Mouse (Mus musculus): ENCODE measurements around the gene Ugt1a10. TPM values are rescaled to one million over a fixed set of nuclear protein-coding genes. Genes with fewer than 3 reads are reported as not detected.

The Ugt1a10 gene
- polyA plus RNA-seq, 1 experiment from 2014 or later, result not detected

GRCm38 (mm10) chr1:88234248-88234610 is 179.0 kb downstream of the Ugt1a10 start:
- H3K9me3 ChIP-seq, result peaks cover 97% of the 10 kb centered on the region
- no peak overlapping the region for H3K9ac ChIP-seq (replicated peaks)
- WGBS, result 63% methylated on average over 4 of the region's 4 CpGs
- H3K4me1 ChIP-seq (replicated peaks), result no peaks in the 10 kb centered on the region
- no peak for ATAC-seq (ENCODE audit: insufficient number of reproducible peaks, insufficient read depth, low FRiP score, low TSS enrichment, low read depth)
- H3K36me3 ChIP-seq, result no peaks in the 10 kb centered on the region
- H3K27me3 ChIP-seq, result no peaks in the 10 kb centered on the region
- H3K27ac ChIP-seq, result no peak overlapping the region
- no peak overlapping the region for H3K4me2 ChIP-seq
- no peak overlapping the region for H3K4me3 ChIP-seq (replicated peaks)

GRCm38 (mm10) chr1:88234646-88235045 is 179.5 kb downstream of the Ugt1a10 start:
- Histone ChIP-seq H3K27ac (no peak overlapping the region), H3K4me2 (no peak overlapping the region), H3K27me3 (no peaks in the 10 kb centered on the region), H3K36me3 (no peaks in the 10 kb centered on the region), H3K4me1 (replicated peaks) (no peaks in the 10 kb centered on the region), H3K9me3 (peaks cover 97% of the 10 kb centered on the region), H3K4me3 (replicated peaks) (no peak overlapping the region), H3K9ac (replicated peaks) (no peak overlapping the region)
- no peak for ATAC-seq (ENCODE audit: insufficient number of reproducible peaks, insufficient read depth, low FRiP score, low TSS enrichment, low read depth)
- 47% methylated on average over 5 of the region's 5 CpGs for WGBS

- peak; percentile 12; the same call in 1 of the 2 replicates for ATAC-seq (ENCODE audit: insufficient number of reproducible peaks, insufficient read depth, low FRiP score, low TSS enrichment, low read depth)
These were observed 180.1 kb downstream of the Ugt1a10 start for GRCm38 (mm10) chr1:88235046-88235893.

GRCm38 (mm10) chr1:88235894-88236415 is 180.8 kb downstream of the Ugt1a10 start:
- Histone ChIP-seq H3K4me2 (no peak overlapping the region), H3K27me3 (no peaks in the 10 kb centered on the region), H3K36me3 (no peaks in the 10 kb centered on the region), H3K9ac (replicated peaks) (no peak overlapping the region), H3K4me3 (replicated peaks) (no peak overlapping the region), H3K9me3 (peaks cover 97% of the 10 kb centered on the region), H3K27ac (no peak overlapping the region), H3K4me1 (replicated peaks) (no peaks in the 10 kb centered on the region)
- 66% methylated on average over 4 of the region's 4 CpGs for WGBS
- ATAC-seq (ENCODE audit: insufficient number of reproducible peaks, insufficient read depth, low FRiP score, low TSS enrichment, low read depth), result no peak

More at GRCm38 (mm10) chr1:88235046-88235893, 180.1 kb downstream of the Ugt1a10 start:
- Histone ChIP-seq H3K9ac (replicated peaks) (no peak overlapping the region), H3K27ac (no peak overlapping the region), H3K4me2 (no peak overlapping the region), H3K4me1 (replicated peaks) (no peaks in the 10 kb centered on the region), H3K4me3 (replicated peaks) (no peak overlapping the region), H3K36me3 (no peaks in the 10 kb centered on the region), H3K27me3 (no peaks in the 10 kb centered on the region), H3K9me3 (peaks cover 97% of the 10 kb centered on the region)
- WGBS, result 64% methylated on average over 11 of the region's 11 CpGs

- Histone ChIP-seq H3K36me3 (no peaks in the 10 kb centered on the region), H3K9ac (replicated peaks) (no peak overlapping the region), H3K27ac (no peak overlapping the region), H3K4me1 (replicated peaks) (no peaks in the 10 kb centered on the region), H3K9me3 (peaks cover 92% of the 10 kb centered on the region), H3K27me3 (no peaks in the 10 kb centered on the region), H3K4me2 (no peak overlapping the region), H3K4me3 (replicated peaks) (no peak overlapping the region)
- ATAC-seq (ENCODE audit: insufficient number of reproducible peaks, insufficient read depth, low FRiP score, low TSS enrichment, low read depth), result no peak
- 74% methylated on average over 5 of the region's 5 CpGs for WGBS
These were observed 182.1 kb downstream of the Ugt1a10 start for GRCm38 (mm10) chr1:88237311-88237710.

GRCm38 (mm10) chr1:88238771-88239170 is 183.6 kb downstream of the Ugt1a10 start:
- Histone ChIP-seq H3K27me3 (no peaks in the 10 kb centered on the region), H3K9me3 (peaks cover 91% of the 10 kb centered on the region), H3K9ac (replicated peaks) (no peak overlapping the region), H3K36me3 (no peaks in the 10 kb centered on the region), H3K4me2 (no peak overlapping the region), H3K4me1 (replicated peaks) (no peaks in the 10 kb centered on the region), H3K27ac (no peak overlapping the region), H3K4me3 (replicated peaks) (no peak overlapping the region)
- ATAC-seq (ENCODE audit: insufficient number of reproducible peaks, insufficient read depth, low FRiP score, low TSS enrichment, low read depth), result no peak
- WGBS, result 76% methylated on average over 6 of the region's 6 CpGs

GRCm38 (mm10) chr1:88240072-88240471 is 184.9 kb downstream of the Ugt1a10 start:
- Histone ChIP-seq H3K4me3 (replicated peaks) (no peak overlapping the region), H3K9ac (replicated peaks) (no peak overlapping the region), H3K4me1 (replicated peaks) (no peaks in the 10 kb centered on the region), H3K9me3 (peaks cover 91% of the 10 kb centered on the region), H3K27ac (no peak overlapping the region), H3K36me3 (no peaks in the 10 kb centered on the region), H3K27me3 (no peaks in the 10 kb centered on the region), H3K4me2 (no peak overlapping the region)
- ATAC-seq (ENCODE audit: insufficient number of reproducible peaks, insufficient read depth, low FRiP score, low TSS enrichment, low read depth), result no peak
- WGBS, result 76% methylated on average over 5 of the region's 5 CpGs

- Histone ChIP-seq H3K9me3 (peaks cover 91% of the 10 kb centered on the region), H3K27me3 (no peaks in the 10 kb centered on the region), H3K9ac (replicated peaks) (no peak overlapping the region), H3K4me1 (replicated peaks) (no peaks in the 10 kb centered on the region), H3K36me3 (no peaks in the 10 kb centered on the region), H3K4me3 (replicated peaks) (no peak overlapping the region), H3K4me2 (no peak overlapping the region), H3K27ac (no peak overlapping the region)
- no peak for ATAC-seq (ENCODE audit: insufficient number of reproducible peaks, insufficient read depth, low FRiP score, low TSS enrichment, low read depth)
- 72% methylated on average over 4 of the region's 4 CpGs for WGBS
These were observed 185.4 kb downstream of the Ugt1a10 start for GRCm38 (mm10) chr1:88240579-88240978.

GRCm38 (mm10) chr1:88243861-88244260 is 188.7 kb downstream of the Ugt1a10 start:
- no peak for ATAC-seq (ENCODE audit: insufficient number of reproducible peaks, insufficient read depth, low FRiP score, low TSS enrichment, low read depth)
- WGBS, result 64% methylated on average over 5 of the region's 5 CpGs

GRCm38 (mm10) chr1:88245881-88246280 is 190.7 kb downstream of the Ugt1a10 start:
- Histone ChIP-seq H3K27ac (no peak overlapping the region), H3K9ac (replicated peaks) (no peak overlapping the region), H3K36me3 (no peaks in the 10 kb centered on the region), H3K4me2 (no peak overlapping the region), H3K4me3 (replicated peaks) (no peak overlapping the region), H3K4me1 (replicated peaks) (no peaks in the 10 kb centered on the region), H3K27me3 (no peaks in the 10 kb centered on the region), H3K9me3 (peaks cover 94% of the 10 kb centered on the region)
- ATAC-seq (ENCODE audit: insufficient number of reproducible peaks, insufficient read depth, low FRiP score, low TSS enrichment, low read depth), result no peak
- WGBS, result 77% methylated on average over 6 of the region's 6 CpGs

More at GRCm38 (mm10) chr1:88243861-88244260, 188.7 kb downstream of the Ugt1a10 start:
- Histone ChIP-seq H3K36me3 (no peaks in the 10 kb centered on the region), H3K27me3 (no peaks in the 10 kb centered on the region), H3K4me3 (replicated peaks) (no peak overlapping the region), H3K9me3 (peaks cover 94% of the 10 kb centered on the region), H3K4me2 (no peak overlapping the region), H3K9ac (replicated peaks) (no peak overlapping the region), H3K27ac (no peak overlapping the region), H3K4me1 (replicated peaks) (no peaks in the 10 kb centered on the region)

- H3K27me3 ChIP-seq, result no peaks in the 10 kb centered on the region
- no peak for ATAC-seq (ENCODE audit: insufficient number of reproducible peaks, insufficient read depth, low FRiP score, low TSS enrichment, low read depth)
- 53% methylated on average over 6 of the region's 6 CpGs for WGBS
These were observed 191.2 kb downstream of the Ugt1a10 start for GRCm38 (mm10) chr1:88246386-88246785.

More at GRCm38 (mm10) chr1:88246386-88246785, 191.2 kb downstream of the Ugt1a10 start:
- Histone ChIP-seq H3K4me1 (replicated peaks) (no peaks in the 10 kb centered on the region), H3K9me3 (peaks cover 94% of the 10 kb centered on the region), H3K9ac (replicated peaks) (no peak overlapping the region), H3K4me2 (no peak overlapping the region), H3K36me3 (no peaks in the 10 kb centered on the region), H3K27ac (no peak overlapping the region), H3K4me3 (replicated peaks) (no peak overlapping the region)
